Mouse (Mus musculus): ENCODE results near the gene Trim25. TPM values are rescaled to one million over a fixed set of nuclear protein-coding genes. Genes with fewer than 3 reads are reported as not detected.
A peak's percentile ranks its signal among the peaks of the same experiment; 100 is the strongest.
"Not testable (repeated sequence)": the region's sequence is repeated elsewhere in the genome, so short reads cannot be mapped to it uniquely, and the experiment has no call there.

The Trim25 gene
- polyA plus RNA-seq, 1 experiment from 2014 or later, result 13.2 TPM

- no peaks in the 10 kb centered on the region for H3K27me3 ChIP-seq (ENCODE audit: control insufficient read depth, insufficient read depth, low read length)
- peaks cover 30% of the 10 kb centered on the region for H3K36me3 ChIP-seq (ENCODE audit: control insufficient read depth, insufficient read depth, low read length)
- no peak overlapping the region for H3K4me2 ChIP-seq (replicated peaks; ENCODE audit: low read depth, low read length)
- WGBS, result 77% methylated on average over 5 of the region's 5 CpGs
- no peak overlapping the region for H3K9ac ChIP-seq (ENCODE audit: low read depth, low read length)
- ATAC-seq (ENCODE audit: low FRiP score, low TSS enrichment), result no peak
- no peak overlapping the region for H3K27ac ChIP-seq (ENCODE audit: low read depth, low read length)
- H3K4me3 ChIP-seq (ENCODE audit: low read length), result no peak overlapping the region
- no peaks in the 10 kb centered on the region for H3K9me3 ChIP-seq (ENCODE audit: control insufficient read depth, low read length)
- no peaks in the 10 kb centered on the region for H3K4me1 ChIP-seq (ENCODE audit: control insufficient read depth, insufficient read depth, low read length)
Measured at GRCm38 (mm10) chr11:88989530-88989929, 9.6 kb upstream of the Trim25 start.

- WGBS, result 59% methylated on average over 7 of the region's 7 CpGs
- H3K27ac ChIP-seq (ENCODE audit: low read depth, low read length), result no peak overlapping the region
- peaks cover 11% of the 10 kb centered on the region for H3K36me3 ChIP-seq (ENCODE audit: control insufficient read depth, insufficient read depth, low read length)
- ATAC-seq (ENCODE audit: low FRiP score, low TSS enrichment), result no peak
- no peak overlapping the region for H3K4me2 ChIP-seq (replicated peaks; ENCODE audit: low read depth, low read length)
- H3K27me3 ChIP-seq (ENCODE audit: control insufficient read depth, insufficient read depth, low read length), result no peaks in the 10 kb centered on the region
- H3K9ac ChIP-seq (ENCODE audit: low read depth, low read length), result no peak overlapping the region
- H3K9me3 ChIP-seq (ENCODE audit: control insufficient read depth, low read length), result no peaks in the 10 kb centered on the region
- H3K4me3 ChIP-seq (ENCODE audit: low read length), result no peak overlapping the region
- no peaks in the 10 kb centered on the region for H3K4me1 ChIP-seq (ENCODE audit: control insufficient read depth, insufficient read depth, low read length)
Measured at GRCm38 (mm10) chr11:88993186-88993585, 6.0 kb upstream of the Trim25 start.

- WGBS, result 20% methylated on average over 5 of the region's 5 CpGs
- H3K9ac ChIP-seq (ENCODE audit: low read depth, low read length), result no peak overlapping the region
- peak; percentile 61; the same call in 1 of the 2 replicates for ATAC-seq (ENCODE audit: low FRiP score, low TSS enrichment)
Measured at GRCm38 (mm10) chr11:88993625-88994024, 5.6 kb upstream of the Trim25 start.

GRCm38 (mm10) chr11:88994492-88994891, 4.7 kb upstream of the Trim25 start:
- ATAC-seq (ENCODE audit: low FRiP score, low TSS enrichment), result no peak

More at GRCm38 (mm10) chr11:88993625-88994024, 5.6 kb upstream of the Trim25 start:
- no peaks in the 10 kb centered on the region for H3K9me3 ChIP-seq (ENCODE audit: control insufficient read depth, low read length)
- no peaks in the 10 kb centered on the region for H3K4me1 ChIP-seq (ENCODE audit: control insufficient read depth, insufficient read depth, low read length)
- H3K4me2 ChIP-seq (replicated peaks; ENCODE audit: low read depth, low read length), result no peak overlapping the region
- no peaks in the 10 kb centered on the region for H3K27me3 ChIP-seq (ENCODE audit: control insufficient read depth, insufficient read depth, low read length)
- H3K27ac ChIP-seq (ENCODE audit: low read depth, low read length), result no peak overlapping the region
- peaks cover 11% of the 10 kb centered on the region for H3K36me3 ChIP-seq (ENCODE audit: control insufficient read depth, insufficient read depth, low read length)
- H3K4me3 ChIP-seq (ENCODE audit: low read length), result no peak overlapping the region

GRCm38 (mm10) chr11:88995616-88996015, 3.6 kb upstream of the Trim25 start:
- 87% methylated on average over 2 of the region's 2 CpGs for WGBS
- H3K27ac ChIP-seq (ENCODE audit: low read depth, low read length), result no peak overlapping the region
- no peak overlapping the region for H3K9ac ChIP-seq (ENCODE audit: low read depth, low read length)
- H3K4me3 ChIP-seq (ENCODE audit: low read length), result no peak overlapping the region
- H3K4me1 ChIP-seq (ENCODE audit: control insufficient read depth, insufficient read depth, low read length), result peaks cover 4% of the 10 kb centered on the region; the same call in 1 of the 2 replicates
- no peak for ATAC-seq (ENCODE audit: low FRiP score, low TSS enrichment)
- H3K4me2 ChIP-seq (replicated peaks; ENCODE audit: low read depth, low read length), result no peak overlapping the region
- no peaks in the 10 kb centered on the region for H3K27me3 ChIP-seq (ENCODE audit: control insufficient read depth, insufficient read depth, low read length)
- H3K36me3 ChIP-seq (ENCODE audit: control insufficient read depth, insufficient read depth, low read length), result peaks cover 8% of the 10 kb centered on the region
- H3K9me3 ChIP-seq (ENCODE audit: control insufficient read depth, low read length), result no peaks in the 10 kb centered on the region

More at GRCm38 (mm10) chr11:88994492-88994891, 4.7 kb upstream of the Trim25 start:
- H3K27me3 ChIP-seq (ENCODE audit: control insufficient read depth, insufficient read depth, low read length), result no peaks in the 10 kb centered on the region
- 86% methylated on average over 7 of the region's 7 CpGs for whole genome bisulfite sequencing
- no peaks in the 10 kb centered on the region for H3K9me3 ChIP-seq (ENCODE audit: control insufficient read depth, low read length)
- no peak overlapping the region for H3K4me3 ChIP-seq (ENCODE audit: low read length)
- no peak overlapping the region for H3K9ac ChIP-seq (ENCODE audit: low read depth, low read length)
- H3K4me2 ChIP-seq (replicated peaks; ENCODE audit: low read depth, low read length), result no peak overlapping the region
- H3K36me3 ChIP-seq (ENCODE audit: control insufficient read depth, insufficient read depth, low read length), result peaks cover 11% of the 10 kb centered on the region
- no peak overlapping the region for H3K27ac ChIP-seq (ENCODE audit: low read depth, low read length)
- H3K4me1 ChIP-seq (ENCODE audit: control insufficient read depth, insufficient read depth, low read length), result peaks cover 4% of the 10 kb centered on the region; the same call in 1 of the 2 replicates

GRCm38 (mm10) chr11:88996427-88996826, 2.7 kb upstream of the Trim25 start:
- no peak overlapping the region for H3K27ac ChIP-seq (ENCODE audit: low read depth, low read length)
- no peak for ATAC-seq (ENCODE audit: low FRiP score, low TSS enrichment)
- no peak overlapping the region for H3K4me2 ChIP-seq (replicated peaks; ENCODE audit: low read depth, low read length)
- peaks cover under 1% of the 10 kb centered on the region; the same call in 1 of the 2 replicates for H3K36me3 ChIP-seq (ENCODE audit: control insufficient read depth, insufficient read depth, low read length)
- H3K4me1 ChIP-seq (ENCODE audit: control insufficient read depth, insufficient read depth, low read length), result peaks cover 4% of the 10 kb centered on the region; the same call in 1 of the 2 replicates
- no peak overlapping the region for H3K9ac ChIP-seq (ENCODE audit: low read depth, low read length)
- H3K27me3 ChIP-seq (ENCODE audit: control insufficient read depth, insufficient read depth, low read length), result no peaks in the 10 kb centered on the region
- H3K4me3 ChIP-seq (ENCODE audit: low read length), result no peak overlapping the region
- WGBS, result 73% methylated on average over 7 of the region's 7 CpGs
- no peaks in the 10 kb centered on the region for H3K9me3 ChIP-seq (ENCODE audit: control insufficient read depth, low read length)

- H3K27ac ChIP-seq (ENCODE audit: low read depth, low read length); H3K4me1 ChIP-seq (ENCODE audit: control insufficient read depth, insufficient read depth, low read length); H3K27me3 ChIP-seq (ENCODE audit: control insufficient read depth, insufficient read depth, low read length); ATAC-seq (ENCODE audit: low FRiP score, low TSS enrichment); H3K9ac ChIP-seq (ENCODE audit: low read depth, low read length); H3K4me3 ChIP-seq (ENCODE audit: low read length); H3K36me3 ChIP-seq (ENCODE audit: control insufficient read depth, insufficient read depth, low read length); H3K4me2 ChIP-seq (replicated peaks; ENCODE audit: low read depth, low read length); H3K9me3 ChIP-seq (ENCODE audit: control insufficient read depth, low read length): not testable (repeated sequence)
- 91% methylated on average over 5 of the region's 5 CpGs for WGBS
Measured at GRCm38 (mm10) chr11:88997343-88997742, 1.8 kb upstream of the Trim25 start.

GRCm38 (mm10) chr11:88998406-88998805, 770 bp upstream of the Trim25 start:
- no peak overlapping the region for H3K4me2 ChIP-seq (replicated peaks; ENCODE audit: low read depth, low read length)
- no peak overlapping the region for H3K27ac ChIP-seq (ENCODE audit: low read depth, low read length)
- H3K36me3 ChIP-seq (ENCODE audit: control insufficient read depth, insufficient read depth, low read length), result no peaks in the 10 kb centered on the region
- peaks cover 10% of the 10 kb centered on the region; the same call in 1 of the 2 replicates for H3K4me1 ChIP-seq (ENCODE audit: control insufficient read depth, insufficient read depth, low read length)
- no peaks in the 10 kb centered on the region for H3K27me3 ChIP-seq (ENCODE audit: control insufficient read depth, insufficient read depth, low read length)
- H3K9me3 ChIP-seq (ENCODE audit: control insufficient read depth, low read length), result no peaks in the 10 kb centered on the region
- no peak overlapping the region; the same call in 1 of the 2 replicates for H3K4me3 ChIP-seq (ENCODE audit: low read length)
- no peak overlapping the region for H3K9ac ChIP-seq (ENCODE audit: low read depth, low read length)
- 32% methylated on average over 3 of the region's 3 CpGs for WGBS
- ATAC-seq (ENCODE audit: low FRiP score, low TSS enrichment), result no peak

GRCm38 (mm10) chr11:88999723-89000526, 749 bp downstream of the Trim25 start:
- no peaks in the 10 kb centered on the region for H3K27me3 ChIP-seq (ENCODE audit: control insufficient read depth, insufficient read depth, low read length)
- H3K9ac ChIP-seq (ENCODE audit: low read depth, low read length), result peak overlapping the region; percentile 61
- ATAC-seq (ENCODE audit: low FRiP score, low TSS enrichment), result no peak
- H3K4me2 ChIP-seq (replicated peaks; ENCODE audit: low read depth, low read length), result peak overlapping the region; percentile 43
- no peak overlapping the region; the same call in 1 of the 2 replicates for H3K27ac ChIP-seq (ENCODE audit: low read depth, low read length)
- H3K4me1 ChIP-seq (ENCODE audit: control insufficient read depth, insufficient read depth, low read length), result peaks cover 10% of the 10 kb centered on the region; the same call in 1 of the 2 replicates
- 25% methylated on average over 33 of the region's 33 CpGs for WGBS
- H3K4me3 ChIP-seq (ENCODE audit: low read length), result peak overlapping the region; percentile 45
- no peaks in the 10 kb centered on the region for H3K9me3 ChIP-seq (ENCODE audit: control insufficient read depth, low read length)
- no peaks in the 10 kb centered on the region for H3K36me3 ChIP-seq (ENCODE audit: control insufficient read depth, insufficient read depth, low read length)
